Mouse (Mus musculus): ENCODE data around the gene Zfand2b. TPM values are rescaled to one million over a fixed set of nuclear protein-coding genes. Genes with fewer than 3 reads are reported as not detected.

Zfand2b gene
- polyA plus RNA-seq, 1 experiment from 2014 or later: 46.8 TPM

DNA sequence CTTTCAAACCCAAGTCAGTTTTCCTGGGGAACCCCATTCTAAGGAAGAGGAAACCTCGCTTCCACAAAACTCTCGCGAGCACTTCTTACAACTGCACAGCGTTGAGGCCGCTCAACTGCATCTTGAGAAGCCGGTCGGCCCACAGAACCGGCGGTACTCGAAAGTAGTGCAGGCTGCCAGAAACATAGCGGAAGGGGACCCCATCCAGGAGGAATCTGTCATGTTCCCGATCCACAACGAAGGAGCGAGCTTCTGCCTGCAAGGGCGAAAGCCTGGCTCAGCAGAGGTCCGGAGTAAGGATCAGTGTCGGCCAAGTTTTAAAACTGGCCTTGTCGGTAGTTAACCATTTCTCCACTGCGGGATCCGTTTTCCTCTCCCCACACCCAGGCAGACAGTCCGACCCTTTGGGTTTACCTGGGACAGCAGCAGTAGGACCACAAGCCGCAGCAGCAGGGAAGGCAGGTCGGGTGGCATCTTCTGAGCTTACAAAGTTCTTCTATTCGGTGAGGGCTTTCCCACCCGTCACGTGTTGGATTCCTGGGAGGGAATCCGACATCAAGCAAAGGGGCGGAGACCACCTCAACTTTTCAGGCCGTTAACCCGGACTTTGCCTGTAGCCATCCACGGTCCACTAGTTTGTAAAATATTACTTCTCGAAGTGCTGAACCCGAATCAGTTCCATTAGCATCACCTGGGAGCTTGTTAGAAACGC is 40.7 kb downstream of the Zfand2b start:
- H3K4me2 ChIP-seq (ENCODE audit: low read length): peak overlapping the region; percentile 95
- no peaks in the 10 kb centered on the region for H3K9me3 ChIP-seq (replicated peaks; ENCODE audit: control insufficient read depth, low read length)
- no peaks in the 10 kb centered on the region for H3K27me3 ChIP-seq (replicated peaks; ENCODE audit: control insufficient read depth, insufficient read depth, low read length)
- no peak for ATAC-seq
- H3K4me3 ChIP-seq (ENCODE audit: low read depth, low read length): peak overlapping the region; percentile 18
- DNase-seq (ENCODE audit: low spot score): no peak
- H3K4me1 ChIP-seq (ENCODE audit: control insufficient read depth, insufficient read depth, low read length): peaks cover 15% of the 10 kb centered on the region
- peak overlapping the region; percentile 43 for H3K9ac ChIP-seq (ENCODE audit: low read length)
- H3K27ac ChIP-seq (ENCODE audit: low read depth, low read length): no peak overlapping the region
- 20% methylated on average over 34 of the region's 34 CpGs for WGBS
- H3K36me3 ChIP-seq (ENCODE audit: control insufficient read depth, insufficient read depth, low read length): peaks cover 23% of the 10 kb centered on the region

- Histone ChIP-seq H3K36me3 (ENCODE audit: control insufficient read depth, insufficient read depth, low read length) (peaks cover 34% of the 10 kb centered on the region), H3K9me3 (replicated peaks; ENCODE audit: control insufficient read depth, low read length) (no peaks in the 10 kb centered on the region), H3K4me3 (ENCODE audit: low read depth, low read length) (peak within 1 kb of the TSS; percentile 95), H3K27ac (ENCODE audit: low read depth, low read length) (no peak within 1 kb of the TSS), H3K9ac (ENCODE audit: low read length) (peak within 1 kb of the TSS; percentile 96), H3K4me1 (ENCODE audit: control insufficient read depth, insufficient read depth, low read length) (peaks cover 15% of the 10 kb centered on the region), H3K27me3 (replicated peaks; ENCODE audit: control insufficient read depth, insufficient read depth, low read length) (no peaks in the 10 kb centered on the region), H3K4me2 (ENCODE audit: low read length) (peak within 1 kb of the TSS; percentile 95)
- ATAC-seq: peak; percentile 98
- WGBS: 6% methylated on average over 42 of the region's 42 CpGs
- DNase-seq (ENCODE audit: low spot score): peak; percentile 98
These were observed 42.0 kb downstream of the Zfand2b start, which contains the start of the genes Glb1l and Stk16 for GRCm38 (mm10) chr1:75210136-75211087. Glb1l (minus strand) TSS chr1:75210813. Stk16 (plus strand) TSS chr1:75210838.

GRCm38 (mm10) chr1:75211141-75211708 is 42.8 kb downstream of the Zfand2b start:
- H3K36me3 ChIP-seq (ENCODE audit: control insufficient read depth, insufficient read depth, low read length): peaks cover 41% of the 10 kb centered on the region
- H3K9me3 ChIP-seq (replicated peaks; ENCODE audit: control insufficient read depth, low read length): no peaks in the 10 kb centered on the region
- H3K4me3 ChIP-seq (ENCODE audit: low read depth, low read length): peak overlapping the region; percentile 95
- DNase-seq (ENCODE audit: low spot score) (no peak), ATAC-seq (no peak; the same call in none of the 2 replicates)
- peak overlapping the region; percentile 95 for H3K4me2 ChIP-seq (ENCODE audit: low read length)
- H3K4me1 ChIP-seq (ENCODE audit: control insufficient read depth, insufficient read depth, low read length): peaks cover 15% of the 10 kb centered on the region
- peak overlapping the region; percentile 96 for H3K9ac ChIP-seq (ENCODE audit: low read length)
- H3K27me3 ChIP-seq (replicated peaks; ENCODE audit: control insufficient read depth, insufficient read depth, low read length): no peaks in the 10 kb centered on the region
- H3K27ac ChIP-seq (ENCODE audit: low read depth, low read length): no peak overlapping the region
- WGBS: 14% methylated on average over 17 of the region's 17 CpGs

GRCm38 (mm10) chr1:75212542-75212941 is 44.1 kb downstream of the Zfand2b start:
- no peak overlapping the region for H3K4me3 ChIP-seq (ENCODE audit: low read depth, low read length)
- ATAC-seq: no peak
- no peak overlapping the region for H3K4me2 ChIP-seq (ENCODE audit: low read length)
- no peak for DNase-seq (ENCODE audit: low spot score)
- no peaks in the 10 kb centered on the region for H3K9me3 ChIP-seq (replicated peaks; ENCODE audit: control insufficient read depth, low read length)
- H3K4me1 ChIP-seq (ENCODE audit: control insufficient read depth, insufficient read depth, low read length): peaks cover 15% of the 10 kb centered on the region
- H3K36me3 ChIP-seq (ENCODE audit: control insufficient read depth, insufficient read depth, low read length): peaks cover 41% of the 10 kb centered on the region
- no peak overlapping the region for H3K27ac ChIP-seq (ENCODE audit: low read depth, low read length)
- H3K9ac ChIP-seq (ENCODE audit: low read length): no peak overlapping the region
- WGBS: 89% methylated on average over 4 of the region's 4 CpGs
- H3K27me3 ChIP-seq (replicated peaks; ENCODE audit: control insufficient read depth, insufficient read depth, low read length): peaks cover 4% of the 10 kb centered on the region; the same call in 1 of the 2 replicates

DNA sequence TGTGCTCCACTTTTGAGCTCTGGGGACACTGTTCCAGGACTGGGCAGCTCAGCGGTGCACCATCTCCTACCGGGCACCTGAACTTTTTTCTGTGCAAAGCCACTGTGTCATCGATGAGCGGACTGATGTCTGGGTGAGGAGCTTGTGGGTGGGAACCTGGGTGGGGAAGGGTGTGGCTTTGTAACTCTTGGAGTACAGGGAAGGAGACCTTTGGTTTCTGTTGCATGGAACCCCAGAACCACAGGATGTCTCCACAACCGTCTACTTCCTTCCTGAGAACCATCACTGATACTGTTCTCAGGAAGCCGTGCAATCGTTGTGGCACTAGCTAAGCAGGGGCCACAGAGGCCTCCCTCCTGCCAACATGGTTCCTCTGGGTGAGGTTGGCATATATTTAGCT is 44.6 kb downstream of the Zfand2b start:
- H3K9ac ChIP-seq (ENCODE audit: low read length): no peak overlapping the region
- no peaks in the 10 kb centered on the region for H3K9me3 ChIP-seq (replicated peaks; ENCODE audit: control insufficient read depth, low read length)
- no peak overlapping the region for H3K27ac ChIP-seq (ENCODE audit: low read depth, low read length)
- H3K4me1 ChIP-seq (ENCODE audit: control insufficient read depth, insufficient read depth, low read length): peaks cover 16% of the 10 kb centered on the region
- no peak overlapping the region for H3K4me3 ChIP-seq (ENCODE audit: low read depth, low read length)
- WGBS: 95% methylated on average over 7 of the region's 7 CpGs
- peaks cover 6% of the 10 kb centered on the region for H3K27me3 ChIP-seq (replicated peaks; ENCODE audit: control insufficient read depth, insufficient read depth, low read length)
- H3K4me2 ChIP-seq (ENCODE audit: low read length): no peak overlapping the region
- peaks cover 41% of the 10 kb centered on the region for H3K36me3 ChIP-seq (ENCODE audit: control insufficient read depth, insufficient read depth, low read length)
- no peak for DNase-seq (ENCODE audit: low spot score)
- no peak for ATAC-seq

GRCm38 (mm10) chr1:75214442-75214841 is 46.0 kb downstream of the Zfand2b start:
- H3K4me1 ChIP-seq (ENCODE audit: control insufficient read depth, insufficient read depth, low read length): peaks cover 18% of the 10 kb centered on the region
- WGBS: 83% methylated on average over 2 of the region's 2 CpGs

GRCm38 (mm10) chr1:75214886-75215285 is 46.4 kb downstream of the Zfand2b start:
- no peak overlapping the region for H3K27ac ChIP-seq (ENCODE audit: low read depth, low read length)
- 83% methylated on average over 5 of the region's 5 CpGs for WGBS
- ATAC-seq (no peak), DNase-seq (ENCODE audit: low spot score) (no peak)
- H3K4me1 ChIP-seq (ENCODE audit: control insufficient read depth, insufficient read depth, low read length): peaks cover 22% of the 10 kb centered on the region
- H3K27me3 ChIP-seq (replicated peaks; ENCODE audit: control insufficient read depth, insufficient read depth, low read length): peaks cover 19% of the 10 kb centered on the region
- H3K9me3 ChIP-seq (replicated peaks; ENCODE audit: control insufficient read depth, low read length): no peaks in the 10 kb centered on the region
- no peak overlapping the region for H3K9ac ChIP-seq (ENCODE audit: low read length)
- H3K36me3 ChIP-seq (ENCODE audit: control insufficient read depth, insufficient read depth, low read length): peaks cover 41% of the 10 kb centered on the region
- H3K4me3 ChIP-seq (ENCODE audit: low read depth, low read length): no peak overlapping the region
- H3K4me2 ChIP-seq (ENCODE audit: low read length): no peak overlapping the region

More at GRCm38 (mm10) chr1:75214442-75214841, 46.0 kb downstream of the Zfand2b start:
- peaks cover 41% of the 10 kb centered on the region for H3K36me3 ChIP-seq (ENCODE audit: control insufficient read depth, insufficient read depth, low read length)
- peaks cover 14% of the 10 kb centered on the region for H3K27me3 ChIP-seq (replicated peaks; ENCODE audit: control insufficient read depth, insufficient read depth, low read length)
- no peaks in the 10 kb centered on the region for H3K9me3 ChIP-seq (replicated peaks; ENCODE audit: control insufficient read depth, low read length)
- no peak for DNase-seq (ENCODE audit: low spot score)
- H3K4me2 ChIP-seq (ENCODE audit: low read length): no peak overlapping the region
- no peak overlapping the region for H3K27ac ChIP-seq (ENCODE audit: low read depth, low read length)
- no peak for ATAC-seq
- H3K9ac ChIP-seq (ENCODE audit: low read length): no peak overlapping the region
- no peak overlapping the region for H3K4me3 ChIP-seq (ENCODE audit: low read depth, low read length)

DNA sequence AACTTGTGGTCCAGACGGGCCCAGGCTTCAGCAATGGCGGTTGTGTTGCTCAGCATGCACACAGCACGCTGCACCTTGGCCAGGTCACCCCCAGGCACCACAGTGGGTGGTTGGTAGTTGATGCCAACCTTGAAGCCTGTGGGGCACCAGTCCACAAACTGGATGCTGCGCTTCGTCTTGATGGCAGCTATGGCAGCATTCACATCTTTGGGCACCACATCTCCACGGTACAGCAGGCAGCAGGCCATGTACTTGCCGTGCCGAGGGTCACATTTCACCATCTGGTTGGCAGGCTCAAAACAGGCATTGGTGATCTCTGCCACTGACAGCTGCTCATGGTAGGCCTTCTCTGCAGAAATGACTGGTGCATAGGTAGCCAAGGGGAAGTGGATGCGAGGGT is 47.3 kb downstream of the Zfand2b start:
- 91% methylated on average over 9 of the region's 9 CpGs for WGBS
- no peak overlapping the region for H3K9ac ChIP-seq (ENCODE audit: low read length)
- peaks cover 28% of the 10 kb centered on the region for H3K27me3 ChIP-seq (replicated peaks; ENCODE audit: control insufficient read depth, insufficient read depth, low read length)
- DNase-seq (ENCODE audit: low spot score): no peak
- H3K9me3 ChIP-seq (replicated peaks; ENCODE audit: control insufficient read depth, low read length): no peaks in the 10 kb centered on the region
- H3K4me1 ChIP-seq (ENCODE audit: control insufficient read depth, insufficient read depth, low read length): peaks cover 19% of the 10 kb centered on the region
- H3K27ac ChIP-seq (ENCODE audit: low read depth, low read length): no peak overlapping the region
- H3K4me2 ChIP-seq (ENCODE audit: low read length): no peak overlapping the region
- peaks cover 41% of the 10 kb centered on the region for H3K36me3 ChIP-seq (ENCODE audit: control insufficient read depth, insufficient read depth, low read length)
- ATAC-seq: no peak
- no peak overlapping the region for H3K4me3 ChIP-seq (ENCODE audit: low read depth, low read length)

All from forebrain, embryonic 14.5 days (tissue).